Mouse (Mus musculus) left cerebral cortex, adult 9 months (tissue): ENCODE measurements at regions not wholly inside any gene's neighbourhood (a gene's known extent, or its start where the extent isn't known, plus 50 kb on each side); places are given as distances from the start of the nearest gene placed in this dataset.
"Not testable (repeated sequence)": the region's sequence is repeated elsewhere in the genome, so short reads cannot be mapped to it uniquely, and the experiment has no call there.

Experiments
- DNase-seq, 2 experiments: peaks; one replicate each; pipeline ENCODE4 v3.0.0; 2022; ENCODE audit warnings: low spot score in 2 of 2

GRCm38 (mm10) chr5:91752846-91753245 lies 210.0 kb downstream of the Rchy1 start:
- DNase-seq: not testable (repeated sequence)

- DNase-seq: no peak
Measured at GRCm38 (mm10) chr5:91751168-91751567, 211.7 kb downstream of the Rchy1 start.

- DNase-seq: no peak
Measured at GRCm38 (mm10) chr5:91746077-91746476, 216.8 kb downstream of the Rchy1 start.

DNA sequence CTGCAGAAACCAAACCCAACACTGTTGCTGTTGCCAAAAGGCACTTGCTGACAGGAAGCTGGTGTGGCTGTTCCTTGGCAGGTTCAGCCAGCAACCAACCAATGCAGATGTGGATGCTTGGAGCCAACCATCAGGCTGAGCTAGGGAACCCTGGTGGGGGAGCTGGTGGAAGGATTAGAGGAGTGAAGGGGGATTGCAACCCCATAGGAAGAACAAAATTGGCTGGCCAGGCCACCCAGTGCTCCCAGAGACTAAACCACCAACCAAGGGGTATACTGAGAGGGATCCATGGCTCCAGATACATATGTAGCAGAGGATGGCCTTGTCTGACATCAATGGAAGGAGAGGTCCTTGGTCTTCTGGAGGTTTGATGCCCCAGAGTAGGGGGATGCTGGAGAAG lies 218.5 kb downstream of the Rchy1 start:
- no peak for DNase-seq

DNA sequence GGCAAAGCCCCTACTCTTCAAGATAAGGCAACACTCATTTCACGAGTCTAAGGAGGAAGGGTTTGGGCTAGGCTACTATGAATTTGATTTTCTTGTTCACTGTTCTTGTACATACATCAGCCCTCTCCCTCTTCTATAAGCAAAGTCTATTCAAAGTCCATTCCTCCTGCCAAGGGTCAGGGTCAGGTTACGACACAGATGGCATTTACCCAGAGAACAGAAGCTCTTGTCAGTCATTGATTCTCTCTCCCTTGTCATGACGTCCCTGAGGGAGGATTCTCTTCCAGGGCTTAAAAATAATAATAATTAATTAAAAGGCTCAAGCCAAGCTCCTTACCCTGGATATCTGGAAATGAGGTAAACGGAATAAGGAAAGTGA lies 222.7 kb downstream of the Rchy1 start:
- no peak for DNase-seq

- DNase-seq: peak; percentile 5 to 42
Measured at GRCm38 (mm10) chr5:91739433-91740158, 222.2 kb downstream of the Parm1 start.

GRCm38 (mm10) chr5:91732002-91732401 lies 214.6 kb downstream of the Parm1 start:
- DNase-seq: no peak

DNA sequence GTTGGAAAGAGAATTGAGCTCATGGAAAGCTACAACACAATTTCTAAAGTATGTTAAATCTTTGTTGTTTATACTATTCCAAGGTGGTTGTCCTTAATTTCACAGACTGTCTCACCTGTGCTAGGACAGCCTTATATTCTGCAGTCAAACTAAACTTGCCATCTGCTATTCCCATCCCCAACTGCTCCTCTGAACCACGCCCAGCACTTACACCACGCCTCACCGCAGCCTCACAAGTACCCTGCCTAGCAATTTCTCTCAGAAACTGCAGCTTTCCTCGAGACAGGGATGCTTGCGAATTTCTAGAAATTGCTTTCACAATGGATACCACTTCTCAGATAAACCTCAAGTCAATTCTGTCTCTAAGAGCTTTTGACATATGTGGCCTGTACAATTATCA lies 213.7 kb downstream of the Parm1 start:
- DNase-seq: no peak

- DNase-seq: no peak
Measured at GRCm38 (mm10) chr5:91729868-91730267, 212.5 kb downstream of the Parm1 start.

- no peak for DNase-seq
Measured at GRCm38 (mm10) chr5:91729415-91729814, 212.0 kb downstream of the Parm1 start.

GRCm38 (mm10) chr5:91727448-91727847 lies 210.0 kb downstream of the Parm1 start:
- DNase-seq: no peak

- DNase-seq: no peak
Measured at GRCm38 (mm10) chr5:91726118-91726500, 208.7 kb downstream of the Parm1 start.

DNA sequence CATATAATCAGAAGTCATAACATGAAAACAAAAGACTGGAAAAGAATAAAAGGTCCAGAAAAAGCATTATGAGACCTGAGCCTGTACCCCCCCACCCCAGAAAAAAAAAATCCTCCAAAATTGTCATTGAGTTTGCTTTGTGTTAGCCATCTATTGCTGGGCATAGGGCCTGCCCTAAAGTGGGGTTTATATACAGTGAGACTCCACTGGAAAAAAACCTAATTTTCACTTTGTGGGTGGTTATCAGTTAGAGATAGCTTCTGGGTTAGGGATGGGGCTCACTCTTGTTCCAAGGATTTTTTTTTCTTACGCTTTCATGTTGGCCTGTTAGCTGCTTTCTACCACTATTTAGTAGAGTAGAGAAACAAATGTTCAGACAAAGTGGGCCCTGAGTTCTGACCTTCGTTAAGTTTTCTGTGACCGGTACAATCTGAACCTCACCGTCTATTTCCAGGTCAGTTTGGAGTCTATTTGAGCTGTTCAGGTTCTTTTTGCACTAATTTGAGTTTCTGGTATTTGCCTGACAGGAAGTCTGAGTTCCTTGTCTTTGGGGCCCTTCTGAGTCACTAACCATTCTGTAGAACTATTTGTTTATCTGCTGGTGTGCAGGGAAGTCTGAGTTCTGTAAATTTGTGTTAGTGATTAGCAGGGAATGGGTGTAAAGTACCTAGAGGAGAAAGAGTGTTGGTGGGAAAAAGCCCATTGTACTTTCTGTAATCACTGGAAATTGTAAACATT lies 208.1 kb downstream of the Parm1 start:
- no peak for DNase-seq

GRCm38 (mm10) chr5:91724881-91725280 lies 207.5 kb downstream of the Parm1 start:
- DNase-seq: no peak

DNA sequence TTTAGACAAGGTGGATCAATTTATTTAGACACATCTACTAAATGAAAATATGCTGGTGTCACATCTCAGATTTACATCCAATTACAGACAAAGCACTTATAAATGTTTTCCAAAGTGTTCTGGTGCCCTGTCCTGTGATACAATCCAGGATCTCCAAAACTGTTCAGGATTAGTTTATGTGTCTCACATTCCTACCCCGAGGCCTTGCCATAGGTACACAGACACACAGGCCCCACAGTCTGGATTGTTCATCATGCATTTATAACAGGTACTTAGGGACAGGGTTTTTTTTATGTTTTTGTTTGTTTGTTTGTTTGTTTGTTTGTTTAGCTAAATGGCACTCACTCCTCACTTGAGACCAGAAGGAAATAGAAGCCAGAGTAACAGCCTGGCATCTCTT lies 206.0 kb downstream of the Parm1 start:
- no peak for DNase-seq

GRCm38 (mm10) chr5:91722982-91723381 lies 205.6 kb downstream of the Parm1 start:
- no peak for DNase-seq

DNA sequence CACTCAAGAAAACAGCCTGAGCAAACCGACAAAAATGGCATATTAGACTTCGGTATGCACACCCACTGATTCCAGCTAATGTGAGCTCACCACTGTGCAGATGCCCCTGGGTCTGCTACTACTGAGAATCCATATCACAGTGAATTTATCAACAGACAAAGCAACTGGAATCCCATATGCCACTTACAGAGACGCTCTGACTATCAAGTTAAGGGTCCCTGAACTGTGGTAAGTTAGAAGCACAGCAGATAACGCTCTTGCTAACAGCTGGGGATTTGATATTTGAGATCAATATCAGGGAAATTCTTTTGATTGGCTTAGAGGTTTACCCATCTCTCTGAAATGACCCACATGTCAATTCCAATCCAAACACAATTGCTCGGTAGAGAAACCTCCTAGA lies 205.0 kb downstream of the Parm1 start:
- DNase-seq: no peak

DNA sequence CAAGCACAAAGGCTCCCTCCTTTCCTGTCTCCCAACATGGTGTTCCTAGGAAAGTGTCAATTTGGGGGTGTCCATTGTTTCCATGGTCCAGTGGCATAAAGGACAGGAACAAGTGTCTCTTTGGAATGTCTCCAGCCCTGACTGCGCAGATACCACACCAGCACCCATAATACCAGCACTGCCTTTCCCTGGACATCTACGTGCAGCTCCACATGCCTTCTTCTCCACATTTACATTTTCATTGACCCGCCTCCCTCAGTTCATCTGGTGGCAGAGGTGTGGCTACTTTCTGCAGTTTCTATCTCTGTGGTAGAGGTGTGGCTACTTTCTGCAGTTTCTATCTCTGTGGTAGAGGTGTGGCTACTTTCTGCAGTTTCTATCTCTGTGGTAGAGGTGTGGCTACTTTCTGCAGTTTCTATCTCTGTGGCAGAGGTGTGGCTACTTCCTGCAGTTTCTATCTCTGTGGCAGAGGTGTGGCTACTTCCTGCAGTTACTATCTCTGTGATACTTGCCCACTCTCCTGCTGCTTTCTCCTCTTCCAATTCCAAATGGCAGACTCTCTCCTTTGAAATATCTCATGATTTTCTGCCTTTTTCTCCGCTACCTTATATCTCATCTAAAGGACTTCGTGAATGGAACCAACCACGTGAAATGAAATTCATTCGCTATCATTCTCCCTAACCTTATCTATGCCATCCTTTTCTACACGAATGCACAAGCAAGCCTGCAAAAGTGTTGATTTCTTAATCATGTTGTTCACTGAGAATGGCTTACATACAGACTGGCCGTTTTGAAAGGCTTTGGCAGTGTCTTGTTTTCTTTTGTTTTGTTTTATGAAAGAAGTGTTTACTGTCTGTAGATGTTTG lies 204.0 kb downstream of the Parm1 start:
- no peak for DNase-seq

GRCm38 (mm10) chr5:91713020-91713419 lies 195.6 kb downstream of the Parm1 start:
- no peak for DNase-seq

- DNase-seq: no peak
Measured at GRCm38 (mm10) chr5:91709494-91710286, 192.3 kb downstream of the Parm1 start.

DNA sequence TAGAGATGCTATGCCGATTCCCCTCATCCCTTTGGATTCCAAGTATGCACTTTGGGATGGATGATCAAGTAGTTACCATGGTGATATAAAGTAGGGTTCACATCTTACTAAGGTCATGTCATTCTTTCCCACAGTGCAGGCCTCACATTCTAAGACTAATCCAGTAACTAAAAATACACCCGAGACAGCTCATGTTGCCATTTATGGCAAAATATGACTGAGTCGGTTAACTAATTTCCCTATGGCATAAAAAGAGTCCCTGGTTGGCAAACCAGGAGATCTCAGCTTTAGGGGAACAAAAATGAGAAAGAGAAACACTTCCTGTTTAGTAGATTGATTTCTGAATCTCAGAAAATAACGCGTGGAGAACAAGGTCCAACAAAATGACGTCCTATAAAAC lies 190.7 kb downstream of the Parm1 start:
- DNase-seq: no peak

- no peak for DNase-seq
Measured at GRCm38 (mm10) chr5:91697075-91697474, 179.7 kb downstream of the Parm1 start.
